Mouse (Mus musculus) heart, adult 2 months (tissue): ENCODE results near the gene Hist1h3d. TPM values are rescaled to one million over a fixed set of nuclear protein-coding genes. Genes with fewer than 3 reads are reported as not detected.

Experiments
- DNase-seq, 2 experiments: peaks; one replicate each; pipeline ENCODE4 v3.0.0; 2021
- H3K27ac ChIP-seq: fragments of 200-600 bp; 2 replicates; pipeline ENCODE4 v1.8.1; 2022
- H3K27me3 ChIP-seq: fragments of 200-500 bp; 2 replicates; pipeline ENCODE4 v1.6.1; 2012; ENCODE audit warnings: mild to moderate bottlenecking, low read length, inconsistent platforms, mixed read lengths; ENCODE audit not compliant: control insufficient read depth, insufficient read depth
- H3K36me3 ChIP-seq: fragments of 200-500 bp; 2 replicates; pipeline ENCODE4 v1.6.1; 2012; ENCODE audit warnings: low read length, inconsistent platforms; ENCODE audit not compliant: control insufficient read depth, insufficient read depth
- H3K4me1 ChIP-seq: fragments of 200-500 bp; 2 replicates; pipeline ENCODE4 v1.6.1; 2011; ENCODE audit warnings: low read length; ENCODE audit not compliant: control insufficient read depth, insufficient read depth
- H3K4me3 ChIP-seq: fragments of 200-600 bp; 2 replicates; pipeline ENCODE4 v1.8.1; 2022
- H3K79me2 ChIP-seq: fragments of 200-500 bp; replicated peaks from 2 replicates; pipeline ENCODE4 v1.6.1; 2012; ENCODE audit warnings: mild to moderate bottlenecking, inconsistent platforms, low read length, moderate library complexity, mixed read lengths; ENCODE audit not compliant: control insufficient read depth, insufficient read depth
- H3K9ac ChIP-seq: fragments of 200-500 bp; 2 replicates; pipeline ENCODE4 v1.6.1; 2012; ENCODE audit warnings: low read depth, mild to moderate bottlenecking, control low read depth, inconsistent platforms, low read length, mixed read lengths
- CTCF ChIP-seq: fragments of 200-600 bp; IDR thresholded peaks from 2 replicates; pipeline ENCODE4 v1.8.1; 2022; ENCODE audit warnings: antibody characterized with exemption, mild to moderate bottlenecking, moderate library complexity
- EP300 ChIP-seq: fragments of 200-500 bp; IDR thresholded peaks from 2 replicates; pipeline ENCODE4 v1.6.1; 2011; ENCODE audit warnings: low read depth, low read length, control low read depth; ENCODE audit not compliant: insufficient read depth
- POLR2A ChIP-seq: fragments of 200-500 bp; IDR thresholded peaks from 2 replicates; pipeline ENCODE4 v1.6.1; 2011; ENCODE audit warnings: mild to moderate bottlenecking, low read depth, low read length, control low read depth; ENCODE audit not compliant: insufficient read depth
- WGBS: fragments of 180-500 bp; shearing (Covaris S2); methylation state at CpG from one replicate; pipeline ENCODE4 v1.1.7; 2018; 5-methylcytosine and 5-hydroxymethylcytosine counted together
- intact Hi-C: fragments of 180-260 bp; cut with DNase I; formaldehyde crosslinking; loops from one replicate; pipeline ENCODE4 v1.15.1; 2025
- long read RNA-seq: library from polyadenylated mRNA; stranded (forward); transcript quantifications from one replicate; pipeline ENCODE4 v2.0.0, GENCODE M21; 2021
- polyA plus RNA-seq: library from polyadenylated mRNA; depleted of rRNA; stranded (reverse); fragments of >200 nt; gene quantifications from 2 replicates; pipeline ENCODE4 v1.2.3, GENCODE M21; 2012; rRNA removed
- total RNA-seq, 2 experiments: library from RNA; stranded (reverse); gene quantifications; 2 replicates each; pipeline ENCODE4 v1.2.3; 2021

Hist1h3d gene
- total RNA-seq (1 to 10 TPM; 1.5 to 2.3 TPM), polyA plus RNA-seq (1.1 and 1.6 TPM in 2 replicates)
- long read RNA-seq, partial matches to known transcripts = 0 of 1 reads
- long read RNA-seq, other reads (novel, unspliced or antisense) = 1 of 1 reads

GRCm38 (mm10) chr13:23575271-23575851, at the start of gene Hist1h3d:
Gene Hist1h3d, plus strand, starts transcription at chr13:23575763.
- DNase-seq = peak in 1 of 2 experiments; percentile 46
- H3K4me1 ChIP-seq = peaks cover 4% of the 10 kb centered on the region
- H3K9ac ChIP-seq = peak within 1 kb of the TSS; percentile 52; the same call in 1 of the 2 replicates
- TF ChIP-seq POLR2A (peak; percentile 39; the same call in 1 of the 2 replicates), EP300 (no peak), CTCF (no peak)
- 9% methylated on average over 18 of the region's 18 CpGs for WGBS
- intact Hi-C loops = no loop called here
- H3K27ac ChIP-seq = peak within 1 kb of the TSS; percentile 6
- H3K79me2 ChIP-seq = no peaks in the 10 kb centered on the region
- peak within 1 kb of the TSS; percentile 47 for H3K4me3 ChIP-seq
- no peaks in the 10 kb centered on the region for H3K27me3 ChIP-seq
- H3K36me3 ChIP-seq = peaks cover 6% of the 10 kb centered on the region

DNA sequence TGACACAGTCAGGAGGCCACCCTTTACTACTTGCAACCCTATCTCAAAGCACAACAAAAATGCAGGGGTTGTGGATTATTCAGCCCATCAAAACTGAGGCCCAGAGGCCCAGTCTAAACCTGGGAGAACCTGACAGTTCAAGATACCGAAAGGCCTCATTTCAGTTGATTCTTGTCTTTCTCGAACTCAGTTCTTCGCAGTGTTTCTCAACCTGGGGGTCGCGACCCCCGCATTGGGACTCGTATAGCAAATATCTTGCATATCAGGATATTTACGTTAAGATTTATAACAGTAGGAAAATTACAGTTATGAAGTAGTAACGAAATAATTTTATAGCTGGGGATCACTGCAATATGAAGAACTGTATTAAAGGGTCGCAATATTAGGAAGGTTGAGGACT, 49.7 kb upstream of the Hist1h3d start:
- TF ChIP-seq CTCF = no peak
- no peak for TF ChIP-seq EP300
- no peak for TF ChIP-seq POLR2A
- H3K4me3 ChIP-seq = peak overlapping the region; percentile 26; the same call in 1 of the 2 replicates
- H3K27me3 ChIP-seq = no peaks in the 10 kb centered on the region
- H3K27ac ChIP-seq = no peak overlapping the region
- H3K4me1 ChIP-seq = no peaks in the 10 kb centered on the region; the same call in none of the 2 replicates
- no peaks in the 10 kb centered on the region for H3K79me2 ChIP-seq
- intact Hi-C loops = loop anchor here (5.0 kb wide), 1 partner anchor 1499 kb away; no protein-coding TSS in a partner anchor
- H3K36me3 ChIP-seq = no peaks in the 10 kb centered on the region; the same call in 1 of the 2 replicates
- no peak overlapping the region for H3K9ac ChIP-seq
- 8% methylated on average over 10 of the region's 10 CpGs for WGBS
- no peak for DNase-seq

GRCm38 (mm10) chr13:23526312-23526711, 49.3 kb upstream of the Hist1h3d start:
- H3K36me3 ChIP-seq = no peaks in the 10 kb centered on the region; the same call in 1 of the 2 replicates
- TF ChIP-seq POLR2A (no peak), EP300 (peak; percentile 95)
- H3K4me1 ChIP-seq = no peaks in the 10 kb centered on the region; the same call in none of the 2 replicates
- peak; percentile 86 to 91 for DNase-seq
- H3K9ac ChIP-seq = peak overlapping the region; percentile 66
- intact Hi-C loops = loop anchor here (5.0 kb wide), 1 partner anchor 1499 kb away; no protein-coding TSS in a partner anchor
- no peak overlapping the region for H3K27ac ChIP-seq
- no peaks in the 10 kb centered on the region for H3K79me2 ChIP-seq
- peak overlapping the region; percentile 47 for H3K4me3 ChIP-seq
- H3K27me3 ChIP-seq = no peaks in the 10 kb centered on the region
- 1% methylated on average over 17 of the region's 17 CpGs for WGBS

DNA sequence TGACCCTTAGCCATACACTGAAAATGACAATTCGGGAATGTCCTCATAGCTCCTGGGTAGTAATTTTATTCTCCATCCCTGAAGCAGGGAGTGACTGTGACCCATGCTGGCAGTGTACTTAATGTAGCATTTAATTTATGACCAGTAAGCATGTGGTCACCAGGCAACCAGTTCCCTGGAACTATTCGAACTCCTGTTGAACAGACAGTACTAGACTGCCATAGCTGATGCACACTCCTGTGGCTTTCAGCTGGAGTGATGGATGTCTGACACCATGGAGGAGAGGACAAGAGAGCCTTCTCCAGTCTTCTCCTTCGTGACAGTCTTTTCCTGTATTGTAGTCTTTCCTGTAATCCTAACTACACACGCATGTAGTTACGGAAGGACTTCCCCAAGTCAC, 46.6 kb upstream of the Hist1h3d start:
- Histone ChIP-seq H3K79me2 (no peaks in the 10 kb centered on the region), H3K36me3 (peaks cover 10% of the 10 kb centered on the region), H3K27me3 (no peaks in the 10 kb centered on the region), H3K9ac (no peak overlapping the region), H3K27ac (peak overlapping the region; percentile 97), H3K4me3 (no peak overlapping the region), H3K4me1 (peaks cover 4% of the 10 kb centered on the region)
- TF ChIP-seq CTCF (no peak), POLR2A (no peak), EP300 (no peak)
- no peak for DNase-seq
- intact Hi-C loops = loop anchor here (5.0 kb wide), 1 partner anchor 1502 kb away; no protein-coding TSS in a partner anchor
- WGBS = 77% methylated on average over 5 of the region's 5 CpGs

DNA sequence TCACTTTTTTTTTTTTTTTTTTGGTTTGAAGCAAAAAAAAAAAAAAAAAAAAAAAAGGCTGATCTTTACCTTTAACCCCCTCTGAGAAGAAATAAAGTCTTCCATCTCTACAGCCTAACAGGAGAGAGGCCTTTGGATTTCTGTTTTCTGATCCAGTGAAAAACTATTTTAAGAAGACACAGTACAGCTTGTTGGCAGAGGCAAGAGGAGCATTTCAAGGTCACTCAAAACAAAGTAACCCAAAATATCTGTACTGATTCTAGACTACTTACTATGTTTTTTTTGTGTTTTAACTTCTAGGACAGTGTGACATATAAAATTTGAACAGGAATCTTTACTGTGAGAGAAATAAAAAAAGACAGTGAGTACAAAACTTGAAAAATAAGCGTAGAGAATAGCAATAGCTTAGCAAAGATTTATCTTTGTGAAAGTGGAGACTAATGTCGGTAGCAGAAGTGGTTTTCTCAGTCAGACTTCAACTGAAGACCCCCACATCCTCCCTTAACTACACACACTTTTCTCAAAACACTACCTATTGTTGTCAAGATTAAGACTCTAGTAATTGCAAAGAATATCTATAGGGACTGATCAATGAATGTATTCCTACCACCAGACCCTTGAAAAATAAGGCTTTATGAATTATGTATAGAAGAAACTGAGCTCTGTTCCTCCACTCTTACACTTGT, 45.9 kb upstream of the Hist1h3d start:
- peaks cover 13% of the 10 kb centered on the region for H3K36me3 ChIP-seq
- TF ChIP-seq EP300 (no peak), CTCF (no peak), POLR2A (no peak)
- no peaks in the 10 kb centered on the region for H3K27me3 ChIP-seq
- WGBS = 24% methylated on average over 2 of the region's 2 CpGs
- H3K4me3 ChIP-seq = peak overlapping the region; percentile 86
- intact Hi-C loops = loop anchor here (1.0 to 5.0 kb wide), 6 partner anchors 10 to 1502 kb away; partner anchors contain the start of genes Hist1h1e, Hist1h2be and Hist1h3f
- peak overlapping the region; percentile 97 for H3K27ac ChIP-seq
- H3K4me1 ChIP-seq = peaks cover 4% of the 10 kb centered on the region
- no peak overlapping the region for H3K9ac ChIP-seq
- DNase-seq = no peak
- no peaks in the 10 kb centered on the region for H3K79me2 ChIP-seq
